Mouse (Mus musculus): ENCODE results near the gene Gm47969. TPM values are rescaled to one million over a fixed set of nuclear protein-coding genes. Genes with fewer than 3 reads are reported as not detected.
A peak's percentile ranks its signal among the peaks of the same experiment; 100 is the strongest.

Gm47969 gene
- polyA plus RNA-seq, 1 experiment from 2014 or later = not detected

- H3K4me2 ChIP-seq (ENCODE audit: low read length) = no peak overlapping the region
- no peak overlapping the region for H3K4me3 ChIP-seq (ENCODE audit: low read depth, low read length)
- H3K9me3 ChIP-seq (replicated peaks; ENCODE audit: control insufficient read depth, low read length) = no peaks in the 10 kb centered on the region
- no peak overlapping the region for H3K27ac ChIP-seq (ENCODE audit: low read depth, low read length)
- no peaks in the 10 kb centered on the region for H3K36me3 ChIP-seq (ENCODE audit: control insufficient read depth, insufficient read depth, low read length)
- no peaks in the 10 kb centered on the region for H3K27me3 ChIP-seq (replicated peaks; ENCODE audit: control insufficient read depth, insufficient read depth, low read length)
- ATAC-seq = no peak
- 26% methylated on average over 3 of the region's 3 CpGs for WGBS
- no peaks in the 10 kb centered on the region for H3K4me1 ChIP-seq (ENCODE audit: control insufficient read depth, insufficient read depth, low read length)
- H3K9ac ChIP-seq (ENCODE audit: low read length) = no peak overlapping the region
- peak; percentile 69 for DNase-seq (ENCODE audit: low spot score)
Observed at GRCm38 (mm10) chr1:83064851-83065250, 20.1 kb downstream of the Gm47969 start.

- Histone ChIP-seq H3K27me3 (replicated peaks; ENCODE audit: control insufficient read depth, insufficient read depth, low read length) (no peaks in the 10 kb centered on the region), H3K36me3 (ENCODE audit: control insufficient read depth, insufficient read depth, low read length) (no peaks in the 10 kb centered on the region), H3K4me1 (ENCODE audit: control insufficient read depth, insufficient read depth, low read length) (no peaks in the 10 kb centered on the region), H3K9me3 (replicated peaks; ENCODE audit: control insufficient read depth, low read length) (no peaks in the 10 kb centered on the region), H3K4me2 (ENCODE audit: low read length) (no peak overlapping the region), H3K4me3 (ENCODE audit: low read depth, low read length) (no peak overlapping the region), H3K27ac (ENCODE audit: low read depth, low read length) (no peak overlapping the region), H3K9ac (ENCODE audit: low read length) (no peak overlapping the region)
- ATAC-seq = no peak
- no peak for DNase-seq (ENCODE audit: low spot score)
- WGBS = 67% methylated on average over 4 of the region's 4 CpGs
Observed at GRCm38 (mm10) chr1:83066577-83066976, 21.8 kb downstream of the Gm47969 start.

- DNase-seq (ENCODE audit: low spot score) = peak; percentile 8
- H3K4me3 ChIP-seq (ENCODE audit: low read depth, low read length) = no peak overlapping the region
- H3K4me1 ChIP-seq (ENCODE audit: control insufficient read depth, insufficient read depth, low read length) = no peaks in the 10 kb centered on the region
- no peaks in the 10 kb centered on the region for H3K9me3 ChIP-seq (replicated peaks; ENCODE audit: control insufficient read depth, low read length)
- no peak overlapping the region for H3K9ac ChIP-seq (ENCODE audit: low read length)
- no peak for ATAC-seq
- H3K27ac ChIP-seq (ENCODE audit: low read depth, low read length) = no peak overlapping the region
- H3K4me2 ChIP-seq (ENCODE audit: low read length) = no peak overlapping the region
- 82% methylated on average over 10 of the region's 10 CpGs for WGBS
- no peaks in the 10 kb centered on the region for H3K27me3 ChIP-seq (replicated peaks; ENCODE audit: control insufficient read depth, insufficient read depth, low read length)
- no peaks in the 10 kb centered on the region for H3K36me3 ChIP-seq (ENCODE audit: control insufficient read depth, insufficient read depth, low read length)
Observed at GRCm38 (mm10) chr1:83067205-83067604, 22.5 kb downstream of the Gm47969 start.

- H3K9ac ChIP-seq (ENCODE audit: low read length) = peak overlapping the region; percentile 29; the same call in 1 of the 2 replicates
- ATAC-seq (peak; percentile 59), DNase-seq (ENCODE audit: low spot score) (no peak)
- H3K4me1 ChIP-seq (ENCODE audit: control insufficient read depth, insufficient read depth, low read length) = no peaks in the 10 kb centered on the region
- 32% methylated on average over 15 of the region's 15 CpGs for WGBS
- H3K4me2 ChIP-seq (ENCODE audit: low read length) = peak overlapping the region; percentile 41
- no peaks in the 10 kb centered on the region for H3K27me3 ChIP-seq (replicated peaks; ENCODE audit: control insufficient read depth, insufficient read depth, low read length)
- no peaks in the 10 kb centered on the region for H3K36me3 ChIP-seq (ENCODE audit: control insufficient read depth, insufficient read depth, low read length)
- 0 out of 2 replicates have a peak overlapping the region, but pooled peaks have one; percentile 1 for H3K4me3 ChIP-seq (ENCODE audit: low read depth, low read length)
- H3K27ac ChIP-seq (ENCODE audit: low read depth, low read length) = no peak overlapping the region
- no peaks in the 10 kb centered on the region for H3K9me3 ChIP-seq (replicated peaks; ENCODE audit: control insufficient read depth, low read length)
Observed at GRCm38 (mm10) chr1:83075526-83076189, 30.9 kb downstream of the Gm47969 start.

- no peaks in the 10 kb centered on the region for H3K36me3 ChIP-seq (ENCODE audit: control insufficient read depth, insufficient read depth, low read length)
- H3K4me2 ChIP-seq (ENCODE audit: low read length) = peak overlapping the region; percentile 41
- H3K4me1 ChIP-seq (ENCODE audit: control insufficient read depth, insufficient read depth, low read length) = no peaks in the 10 kb centered on the region
- no peaks in the 10 kb centered on the region for H3K9me3 ChIP-seq (replicated peaks; ENCODE audit: control insufficient read depth, low read length)
- H3K27ac ChIP-seq (ENCODE audit: low read depth, low read length) = no peak overlapping the region
- ATAC-seq = peak; percentile 93
- 0 out of 2 replicates have a peak overlapping the region, but pooled peaks have one; percentile 1 for H3K4me3 ChIP-seq (ENCODE audit: low read depth, low read length)
- peak; percentile 90 for DNase-seq (ENCODE audit: low spot score)
- 48% methylated on average over 11 of the region's 11 CpGs for WGBS
- H3K27me3 ChIP-seq (replicated peaks; ENCODE audit: control insufficient read depth, insufficient read depth, low read length) = no peaks in the 10 kb centered on the region
- peak overlapping the region; percentile 29; the same call in 1 of the 2 replicates for H3K9ac ChIP-seq (ENCODE audit: low read length)
Observed at GRCm38 (mm10) chr1:83076190-83076917, 31.6 kb downstream of the Gm47969 start.

- Histone ChIP-seq H3K27me3 (replicated peaks; ENCODE audit: control insufficient read depth, insufficient read depth, low read length) (no peaks in the 10 kb centered on the region), H3K4me2 (ENCODE audit: low read length) (no peak overlapping the region), H3K36me3 (ENCODE audit: control insufficient read depth, insufficient read depth, low read length) (no peaks in the 10 kb centered on the region), H3K27ac (ENCODE audit: low read depth, low read length) (no peak overlapping the region), H3K9me3 (replicated peaks; ENCODE audit: control insufficient read depth, low read length) (no peaks in the 10 kb centered on the region), H3K4me1 (ENCODE audit: control insufficient read depth, insufficient read depth, low read length) (no peaks in the 10 kb centered on the region), H3K9ac (ENCODE audit: low read length) (no peak overlapping the region), H3K4me3 (ENCODE audit: low read depth, low read length) (no peak overlapping the region)
- ATAC-seq (no peak), DNase-seq (ENCODE audit: low spot score) (no peak)
- WGBS = 88% methylated on average over 6 of the region's 6 CpGs
Observed at GRCm38 (mm10) chr1:83077016-83077415, 32.3 kb downstream of the Gm47969 start.

GRCm38 (mm10) chr1:83084790-83085189, 40.1 kb downstream of the Gm47969 start:
- ATAC-seq (no peak), DNase-seq (ENCODE audit: low spot score) (no peak)
- H3K4me2 ChIP-seq (ENCODE audit: low read length) = no peak overlapping the region
- H3K4me3 ChIP-seq (ENCODE audit: low read depth, low read length) = no peak overlapping the region
- 86% methylated on average over 2 of the region's 2 CpGs for WGBS
- H3K4me1 ChIP-seq (ENCODE audit: control insufficient read depth, insufficient read depth, low read length) = no peaks in the 10 kb centered on the region
- no peak overlapping the region for H3K27ac ChIP-seq (ENCODE audit: low read depth, low read length)
- no peaks in the 10 kb centered on the region for H3K36me3 ChIP-seq (ENCODE audit: control insufficient read depth, insufficient read depth, low read length)
- H3K9ac ChIP-seq (ENCODE audit: low read length) = no peak overlapping the region
- no peaks in the 10 kb centered on the region for H3K27me3 ChIP-seq (replicated peaks; ENCODE audit: control insufficient read depth, insufficient read depth, low read length)
- no peaks in the 10 kb centered on the region for H3K9me3 ChIP-seq (replicated peaks; ENCODE audit: control insufficient read depth, low read length)

GRCm38 (mm10) chr1:83091268-83091667, 46.5 kb downstream of the Gm47969 start:
- no peaks in the 10 kb centered on the region for H3K9me3 ChIP-seq (replicated peaks; ENCODE audit: control insufficient read depth, low read length)
- no peaks in the 10 kb centered on the region for H3K27me3 ChIP-seq (replicated peaks; ENCODE audit: control insufficient read depth, insufficient read depth, low read length)
- DNase-seq (ENCODE audit: low spot score) = no peak
- 76% methylated on average over 3 of the region's 3 CpGs for WGBS
- no peaks in the 10 kb centered on the region for H3K4me1 ChIP-seq (ENCODE audit: control insufficient read depth, insufficient read depth, low read length)
- ATAC-seq = no peak
- no peak overlapping the region for H3K9ac ChIP-seq (ENCODE audit: low read length)
- no peak overlapping the region for H3K27ac ChIP-seq (ENCODE audit: low read depth, low read length)
- no peaks in the 10 kb centered on the region for H3K36me3 ChIP-seq (ENCODE audit: control insufficient read depth, insufficient read depth, low read length)
- H3K4me3 ChIP-seq (ENCODE audit: low read depth, low read length) = no peak overlapping the region
- no peak overlapping the region for H3K4me2 ChIP-seq (ENCODE audit: low read length)
